Mouse (Mus musculus): ENCODE data around the gene Ttc39d.

DNA sequence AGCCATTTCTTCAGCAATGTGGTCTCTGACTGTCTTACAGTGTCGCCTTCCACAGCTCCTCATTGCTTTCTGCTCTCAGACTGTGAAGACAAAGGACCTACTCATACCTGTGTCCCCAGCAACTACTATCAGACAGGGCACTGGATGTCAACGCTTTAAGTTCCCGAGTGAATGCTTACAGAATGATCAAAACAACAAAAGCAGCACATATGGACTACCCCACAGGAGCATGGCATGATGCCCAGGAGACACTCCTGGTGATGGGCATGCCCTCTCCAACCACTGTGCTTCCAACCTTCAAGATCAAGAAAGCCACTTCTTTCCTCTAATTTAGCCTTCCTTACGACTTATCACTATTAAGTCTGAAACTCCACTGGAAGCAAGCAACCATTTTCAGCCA, 59.8 kb downstream of the Ttc39d start:
- no peak for TF ChIP-seq TCF12 (IDR thresholded peaks at IDR 0.05; ENCODE audit: low read depth, low read length)
- TF ChIP-seq CTCF (conservative IDR thresholded peaks at IDR 0.05 in 1 of 2, IDR thresholded peaks at IDR 0.05 in 1 of 2; ENCODE audit: low read depth in 2 of 2, low read length in 2 of 2), result no peak
- no peak for TF ChIP-seq JUN (IDR thresholded peaks at IDR 0.05; ENCODE audit: insufficient read depth, low read depth, low read length)
- TF ChIP-seq MAX (IDR thresholded peaks at IDR 0.05; ENCODE audit: low read length), result no peak
- no peak for TF ChIP-seq POLR2A (IDR thresholded peaks at IDR 0.05; ENCODE audit: low read depth, low read length)
- TF ChIP-seq HCFC1 (IDR thresholded peaks at IDR 0.05; ENCODE audit: low read depth, low read length), result no peak
- no peak for TF ChIP-seq ZNF384 (IDR thresholded peaks at IDR 0.05; ENCODE audit: low read depth, low read length)
- TF ChIP-seq E2F4 (IDR thresholded peaks at IDR 0.05; ENCODE audit: insufficient replicate concordance, low read depth, low read length), result no peak
- TF ChIP-seq EP300 (IDR thresholded peaks at IDR 0.05; ENCODE audit: low read length), result no peak
- TF ChIP-seq MEF2A (IDR thresholded peaks at IDR 0.05; ENCODE audit: borderline replicate concordance, low read depth, low read length), result no peak
- TF ChIP-seq USF2 (conservative IDR thresholded peaks at IDR 0.05; ENCODE audit: low read depth, low read length), result no peak
- TF ChIP-seq ELF1 (IDR thresholded peaks at IDR 0.05; ENCODE audit: low read depth, low read length), result no peak

Data from CH12.LX (cell line).